Mouse (Mus musculus) CH12.LX (cell line): Measurements from ENCODE around the gene Map2k5. TPM values are rescaled to one million over a fixed set of nuclear protein-coding genes. Genes with fewer than 3 reads are reported as not detected.

Experiments used
- DNase-seq: peaks from one replicate; pipeline ENCODE4 v3.0.0-alpha.2; 2013; ENCODE audit errors: extremely low read depth
- H3K27ac ChIP-seq: 2 replicates; pipeline ENCODE4 v1.5.1; 2012; ENCODE audit warnings: low read depth, mild to moderate bottlenecking, control low read depth, moderate library complexity; ENCODE audit not compliant: insufficient read depth
- H3K27me3 ChIP-seq: replicated peaks from 2 replicates; pipeline ENCODE3; 2012; ENCODE audit warnings: inconsistent platforms
- H3K36me3 ChIP-seq, 2 experiments: replicated peaks in 1 of 2; 2 replicates each; pipeline versions ENCODE3 to v1.6.1; 2012; ENCODE audit warnings: inconsistent platforms in 1 of 2, low read length in 1 of 2, mild to moderate bottlenecking in 1 of 2, mixed read lengths in 1 of 2, moderate library complexity in 1 of 2; ENCODE audit not compliant: control insufficient read depth in 1 of 2, insufficient read depth in 1 of 2
- H3K4me1 ChIP-seq, 2 experiments: 2 replicates each; pipeline ENCODE4 v1.6.1; 2012; ENCODE audit warnings: inconsistent platforms in 1 of 2, moderate library complexity in 1 of 2; ENCODE audit not compliant: insufficient read depth in 2 of 2, control insufficient read depth in 1 of 2
- H3K4me2 ChIP-seq: 2 replicates; pipeline ENCODE4 v1.6.1; 2012; ENCODE audit warnings: low read depth, mild to moderate bottlenecking, control low read depth; ENCODE audit not compliant: poor library complexity, insufficient read depth, severe bottlenecking
- H3K4me3 ChIP-seq, 3 experiments: fragments of 150-350 bp in 1 of 3; sonication (generic) in 1 of 3; replicated peaks in 1 of 3; 2 replicates each; pipeline versions ENCODE3 to v1.5.1; 2011 to 2012; ENCODE audit warnings: low read depth in 2 of 3, low read length in 2 of 3, mild to moderate bottlenecking in 2 of 3, moderate library complexity in 2 of 3, control low read depth in 1 of 3, improper control_type of control experiment in 1 of 3, inconsistent platforms in 1 of 3, mixed read lengths in 1 of 3; ENCODE audit not compliant: poor library complexity in 1 of 3
- H3K79me2 ChIP-seq: replicated peaks from 2 replicates; pipeline ENCODE4 v1.6.1; 2012; ENCODE audit warnings: mild to moderate bottlenecking, moderate library complexity; ENCODE audit not compliant: control insufficient read depth, poor library complexity, insufficient read depth, severe bottlenecking; ENCODE audit errors: extremely low read depth
- H3K9ac ChIP-seq: 2 replicates; pipeline ENCODE4 v1.6.1; 2012; ENCODE audit warnings: low read depth, mild to moderate bottlenecking, control low read depth, moderate library complexity; ENCODE audit not compliant: insufficient read depth
- H3K9me3 ChIP-seq: replicated peaks from 2 replicates; pipeline ENCODE3; 2012; ENCODE audit warnings: low read length, inconsistent platforms, mixed read lengths
- BHLHE40 ChIP-seq: IDR thresholded peaks from 2 replicates; pipeline ENCODE4 v1.6.1; 2011; ENCODE audit warnings: mild to moderate bottlenecking, low read depth, low read length, improper control_type of control experiment
- CHD1 ChIP-seq: IDR thresholded peaks from 2 replicates; pipeline ENCODE4 v1.6.1; 2012; ENCODE audit warnings: low read depth, low read length, improper control_type of control experiment, inconsistent platforms
- CTCF ChIP-seq, 2 experiments: IDR thresholded peaks in 1 of 2; conservative IDR thresholded peaks in 1 of 2; 2 replicates each; pipeline ENCODE4 v1.5.1; 2011 to 2012; ENCODE audit warnings: low read depth in 2 of 2, low read length in 2 of 2, improper control_type of control experiment in 1 of 2, inconsistent platforms in 1 of 2, mild to moderate bottlenecking in 1 of 2, moderate library complexity in 1 of 2
- E2F4 ChIP-seq: IDR thresholded peaks from 2 replicates; pipeline ENCODE4 v1.6.1; 2011; ENCODE audit warnings: low read depth, low read length, improper control_type of control experiment; ENCODE audit not compliant: insufficient replicate concordance
- ELF1 ChIP-seq: IDR thresholded peaks from 2 replicates; pipeline ENCODE4 v1.6.1; 2014; ENCODE audit warnings: low read depth, mild to moderate bottlenecking, inconsistent platforms, low read length, improper control_type of control experiment
- EP300 ChIP-seq: IDR thresholded peaks from 2 replicates; pipeline ENCODE4 v1.6.1; 2011; ENCODE audit warnings: low read length, improper control_type of control experiment
- JUN ChIP-seq: IDR thresholded peaks from 2 replicates; pipeline ENCODE4 v1.6.1; 2011; ENCODE audit warnings: low read depth, mild to moderate bottlenecking, low read length, improper control_type of control experiment, moderate library complexity; ENCODE audit not compliant: insufficient read depth
- JUND ChIP-seq: conservative IDR thresholded peaks from 2 replicates; pipeline ENCODE4 v1.6.1; 2011; ENCODE audit warnings: low read depth, low read length, improper control_type of control experiment
- KAT2A ChIP-seq: IDR thresholded peaks from 2 replicates; pipeline ENCODE4 v1.6.1; 2012; ENCODE audit warnings: low read length, improper control_type of control experiment, inconsistent platforms; ENCODE audit not compliant: insufficient replicate concordance
- MAX ChIP-seq: IDR thresholded peaks from 2 replicates; pipeline ENCODE4 v1.6.1; 2011; ENCODE audit warnings: low read length, improper control_type of control experiment
- MXI1 ChIP-seq: IDR thresholded peaks from 2 replicates; pipeline ENCODE4 v1.6.1; 2011; ENCODE audit warnings: mild to moderate bottlenecking, low read depth, low read length, improper control_type of control experiment
- MYC ChIP-seq: IDR thresholded peaks from 2 replicates; pipeline ENCODE4 v1.6.1; 2011; ENCODE audit warnings: low read depth, mild to moderate bottlenecking, improper control_type of control experiment, low read length
- NELFE ChIP-seq: IDR thresholded peaks from 2 replicates; pipeline ENCODE4 v1.6.1; 2011; ENCODE audit warnings: low read depth, low read length, improper control_type of control experiment
- POLR2AphosphoS2 ChIP-seq: IDR thresholded peaks from 2 replicates; pipeline ENCODE4 v1.6.1; 2011; ENCODE audit warnings: low read depth, low read length, improper control_type of control experiment
- RAD21 ChIP-seq: IDR thresholded peaks from 2 replicates; pipeline ENCODE4 v1.6.1; 2011; ENCODE audit warnings: low read depth, mild to moderate bottlenecking, low read length, improper control_type of control experiment, moderate library complexity
- RCOR1 ChIP-seq: conservative IDR thresholded peaks from 2 replicates; pipeline ENCODE4 v1.6.1; 2012; ENCODE audit warnings: low read depth, mild to moderate bottlenecking, inconsistent platforms, low read length, improper control_type of control experiment
- SMC3 ChIP-seq: IDR thresholded peaks from 2 replicates; pipeline ENCODE4 v1.6.1; 2011; ENCODE audit warnings: low read depth, low read length, improper control_type of control experiment
- TCF12 ChIP-seq: IDR thresholded peaks from 2 replicates; pipeline ENCODE4 v1.6.1; 2014; ENCODE audit warnings: low read depth, mild to moderate bottlenecking, inconsistent platforms, low read length, improper control_type of control experiment
- UBTF ChIP-seq: IDR thresholded peaks from 2 replicates; pipeline ENCODE4 v1.6.1; 2012; ENCODE audit warnings: low read depth, mild to moderate bottlenecking, inconsistent platforms, low read length, improper control_type of control experiment, moderate library complexity
- USF1 ChIP-seq: IDR thresholded peaks from 2 replicates; pipeline ENCODE4 v1.6.1; 2014; ENCODE audit warnings: low read depth, mild to moderate bottlenecking, inconsistent platforms, low read length, improper control_type of control experiment
- ZC3H11A ChIP-seq: IDR thresholded peaks from 2 replicates; pipeline ENCODE4 v1.6.1; 2012; ENCODE audit warnings: low read depth, mild to moderate bottlenecking, inconsistent platforms, low read length, improper control_type of control experiment
- ZKSCAN1 ChIP-seq: IDR thresholded peaks from 2 replicates; pipeline ENCODE4 v1.6.1; 2012; ENCODE audit warnings: low read depth, inconsistent platforms, low read length, improper control_type of control experiment, borderline replicate concordance
- ZMIZ1 ChIP-seq: IDR thresholded peaks from 2 replicates; pipeline ENCODE4 v1.6.1; 2012; ENCODE audit warnings: low read depth, mild to moderate bottlenecking, inconsistent platforms, low read length, improper control_type of control experiment
- ZNF384 ChIP-seq: IDR thresholded peaks from 2 replicates; pipeline ENCODE4 v1.6.1; 2012; ENCODE audit warnings: low read depth, low read length, improper control_type of control experiment, inconsistent platforms
- dilution Hi-C: fragments of 300-500 bp; cut with MboI; formaldehyde crosslinking; loops from 2 replicates; pipeline ENCODE4 v1.14.3; 2020; ENCODE audit warnings: low sequenced_read_pairs; ENCODE audit not compliant: extremely low pct_unique_long_range_greater_than_20kb, extremely low pct_ligation_motif_present
- in situ Hi-C: fragments of 300-500 bp; cut with MboI; formaldehyde crosslinking; loops from 3 replicates; pipeline ENCODE4 v1.14.3; 2019; ENCODE audit warnings: low sequenced_read_pairs, low pct_ligation_motif_present, low pct_unique_long_range_greater_than_20kb, mixed read lengths
- polyA plus RNA-seq: library from polyadenylated mRNA; unstranded; fragments of >175 nt; gene quantifications from 2 replicates; pipeline ENCODE4 v1.2.1, GENCODE M21; 2012; ENCODE audit warnings: low read depth; ENCODE audit not compliant: insufficient read length
- total RNA-seq, 2 experiments: library from RNA; depleted of rRNA; stranded (reverse); fragments of 300-350 nt in 1 of 2; fragments of >200 nt in 1 of 2; gene quantifications; 2 replicates each; pipeline ENCODE4 v1.2.3; 2012 to 2014

The Map2k5 gene
- total and polyA plus RNA-seq, 3 experiments: 10.8 to 22.6 (median 11.2) TPM

DNA sequence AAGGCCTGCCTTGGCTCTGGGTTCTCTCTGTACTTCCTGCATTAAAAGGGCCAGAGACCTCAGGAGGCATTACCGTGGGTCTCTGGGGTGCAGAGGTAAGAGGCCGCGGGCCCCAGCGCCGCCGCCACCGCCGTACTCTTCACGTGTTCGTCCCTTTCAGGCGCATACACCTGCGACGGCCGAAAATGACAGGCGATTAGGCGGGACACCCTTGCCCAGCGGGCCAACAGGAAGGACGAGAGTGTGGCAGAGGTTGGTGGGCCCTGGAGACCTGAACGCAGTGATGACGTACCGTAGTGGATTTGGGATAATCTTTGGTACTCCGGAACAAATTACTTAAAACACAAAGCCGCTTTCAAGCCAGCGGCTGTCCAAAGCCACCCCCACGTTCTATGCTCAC lies 234.5 kb downstream of the Map2k5 start:
- Histone ChIP-seq H3K9me3 (peaks cover 65% of the 10 kb centered on the region), H3K36me3 (no peaks in the 10 kb centered on the region), H3K4me3 (no peak overlapping the region), H3K4me2 (no peak overlapping the region), H3K79me2 (no peaks in the 10 kb centered on the region), H3K27me3 (no peaks in the 10 kb centered on the region), H3K27ac (no peak overlapping the region), H3K9ac (no peak overlapping the region), H3K4me1 (no peaks in the 10 kb centered on the region)
- DNase-seq: no peak
- TF ChIP-seq SMC3: no peak
- TF ChIP-seq E2F4: no peak
- no peak for TF ChIP-seq ZNF384
- TF ChIP-seq MAX: no peak
- no peak for TF ChIP-seq TCF12
- TF ChIP-seq KAT2A: no peak
- TF ChIP-seq EP300: no peak
- no peak for TF ChIP-seq ZKSCAN1
- no peak for TF ChIP-seq ELF1
- no peak for TF ChIP-seq JUN
- no peak for TF ChIP-seq MYC
- no peak for TF ChIP-seq POLR2AphosphoS2
- TF ChIP-seq BHLHE40: no peak
- TF ChIP-seq JUND: no peak
- TF ChIP-seq MXI1: no peak
- dilution Hi-C loops: no loop called here
- in situ Hi-C loops: no loop called here

DNA sequence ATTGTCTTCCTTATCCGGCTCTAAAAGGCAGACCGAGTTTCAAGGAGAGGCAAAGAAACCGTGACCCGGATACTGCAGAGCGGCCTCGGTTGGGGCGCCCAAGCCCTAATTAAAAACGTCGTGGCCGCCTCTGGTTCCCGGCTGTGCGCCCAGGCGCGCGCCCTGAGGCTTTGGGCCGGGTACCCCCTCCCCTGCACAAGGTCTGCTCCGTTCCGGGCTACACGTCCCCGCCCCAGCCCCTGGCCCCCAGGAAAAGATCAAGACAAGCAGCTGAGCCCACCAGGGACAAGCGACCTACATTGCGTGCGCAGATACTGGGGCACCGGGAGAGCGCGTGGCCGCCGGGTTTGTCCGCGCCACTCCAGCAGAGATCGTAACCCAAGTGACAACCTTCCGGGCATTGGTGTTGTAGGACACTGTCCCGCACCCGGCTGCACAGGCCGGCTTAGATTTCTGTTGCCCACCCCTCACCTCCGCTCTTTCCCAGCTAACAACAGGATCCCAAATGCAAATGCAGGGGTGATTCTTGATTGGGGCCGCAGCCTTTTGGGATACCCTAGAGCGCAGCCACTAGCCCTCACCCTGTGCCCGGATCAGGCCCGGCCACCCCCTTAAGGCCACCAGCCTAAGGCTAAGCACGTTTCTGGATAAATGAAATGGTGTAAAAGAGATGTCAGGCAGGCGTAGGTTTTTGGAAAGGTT lies 235.2 kb downstream of the Map2k5 start:
- no peak for DNase-seq
- H3K27me3 ChIP-seq: no peaks in the 10 kb centered on the region

More for the DNA sequence above, 235.2 kb downstream of the Map2k5 start:
- Histone ChIP-seq H3K4me2 (no peak overlapping the region), H3K4me1 (peaks cover 0 to 5% of the 10 kb centered on the region in 2 experiments; a peak in 2 of 4 replicates), H3K4me3 (no peak overlapping the region), H3K27ac (no peak overlapping the region), H3K9me3 (peaks cover 59% of the 10 kb centered on the region), H3K36me3 (no peaks in the 10 kb centered on the region), H3K79me2 (no peaks in the 10 kb centered on the region), H3K9ac (no peak overlapping the region)
- dilution Hi-C loops (no loop called here), in situ Hi-C loops (no loop called here)
- TF ChIP-seq ZC3H11A (no peak), MYC (no peak), ZNF384 (no peak), CHD1 (no peak), BHLHE40 (no peak), RCOR1 (no peak), RAD21 (no peak), ELF1 (no peak), UBTF (no peak), JUN (no peak), TCF12 (no peak), CTCF (conservative IDR thresholded peaks at IDR 0.05 in 1 of 2, IDR thresholded peaks at IDR 0.05 in 1 of 2; ENCODE audit: low read depth in 2 of 2, low read length in 2 of 2) (no peak), USF1 (no peak), SMC3 (no peak), E2F4 (no peak), NELFE (no peak), ZKSCAN1 (no peak), ZMIZ1 (no peak)
